Mouse (Mus musculus) stomach, postnatal 0 days (tissue): ENCODE measurements around the gene Cep250.

Source experiments
- CTCF ChIP-seq: IDR thresholded peaks from 2 replicates; pipeline ENCODE4 v1.5.1; 2016; ENCODE audit warnings: antibody characterized with exemption, low read depth, mild to moderate bottlenecking, moderate library complexity
- EP300 ChIP-seq: optimal IDR thresholded peaks from 2 replicates; pipeline ENCODE3; 2016; ENCODE audit warnings: antibody characterized with exemption

DNA sequence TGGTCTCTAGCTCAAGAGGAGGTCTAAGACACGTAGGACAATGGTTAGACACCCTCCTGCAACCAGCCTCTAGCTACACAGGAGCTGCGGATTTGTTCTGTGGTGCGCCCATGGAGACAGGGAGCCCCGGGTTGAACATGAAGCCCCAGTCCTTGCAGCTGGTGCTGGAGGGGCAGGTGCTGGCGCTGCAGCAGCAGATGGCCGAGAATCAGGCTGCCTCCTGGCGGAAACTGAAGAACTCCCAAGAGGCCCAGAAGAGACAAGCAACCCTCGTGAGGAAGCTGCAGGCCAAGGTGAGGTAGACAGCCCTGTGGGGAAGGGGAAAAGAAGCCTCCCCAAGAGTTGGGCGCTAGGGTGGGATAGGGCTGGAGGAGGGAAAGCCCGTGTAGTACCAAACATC, 5.6 kb downstream of the Cep250 start:
- TF ChIP-seq CTCF (no peak), EP300 (no peak)
